Mouse (Mus musculus) heart, postnatal 10 days (tissue): Measurements from ENCODE around the gene Nphp4. TPM values are rescaled to one million over a fixed set of nuclear protein-coding genes. Genes with fewer than 3 reads are reported as not detected.
"Not testable (repeated sequence)": the region's sequence is repeated elsewhere in the genome, so short reads cannot be mapped to it uniquely, and the experiment has no call there.

ENCODE experiments used
- DNase-seq, 2 experiments: peaks; one replicate each; pipeline ENCODE4 v3.0.0; 2021
- intact Hi-C: fragments of 180-260 bp; cut with DNase I; formaldehyde crosslinking; loops from one replicate; pipeline ENCODE4 v1.15.1; 2025
- total RNA-seq, 2 experiments: library from RNA; stranded (reverse); gene quantifications; 2 replicates each; pipeline ENCODE4 v1.2.3; 2021

Nphp4 gene
- total RNA-seq, 2 experiments from 2014 or later: 1.3 to 1.4 TPM

DNA sequence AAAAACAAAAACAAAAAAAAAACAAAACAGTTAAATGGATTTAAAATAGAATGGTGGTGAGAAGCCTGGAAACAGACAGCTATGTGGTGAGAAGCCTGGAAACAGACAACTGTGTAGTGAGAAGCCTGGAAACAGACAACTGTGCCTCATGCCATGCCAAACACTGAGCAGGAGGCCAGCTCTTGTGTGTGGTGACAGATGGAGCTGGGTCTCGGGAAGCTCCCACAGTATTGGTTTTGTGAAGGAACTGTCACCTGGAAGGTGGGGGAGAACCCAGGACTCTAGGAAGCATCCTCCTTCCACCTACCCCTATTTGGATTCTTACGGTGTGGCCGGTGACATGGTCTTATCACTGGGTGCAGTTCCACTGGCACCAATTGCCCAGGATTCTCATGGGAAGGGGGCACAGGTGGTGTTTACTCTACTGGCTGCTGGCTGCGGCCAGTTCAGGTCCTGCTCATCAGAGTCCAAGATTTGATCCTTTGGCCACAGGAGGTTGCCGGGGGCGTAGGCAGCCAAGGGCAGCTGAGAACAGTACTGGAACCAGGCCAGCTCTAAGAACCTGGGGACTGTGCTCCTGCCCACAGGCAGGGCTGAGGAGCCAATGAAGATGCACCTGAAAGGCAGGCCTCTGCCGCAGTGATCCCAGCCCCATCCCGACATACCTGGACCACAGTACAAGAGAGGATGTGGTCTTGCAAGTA is 77.2 kb downstream of the Nphp4 start:
- DNase-seq: no peak
- intact Hi-C loops: no loop called here

DNA sequence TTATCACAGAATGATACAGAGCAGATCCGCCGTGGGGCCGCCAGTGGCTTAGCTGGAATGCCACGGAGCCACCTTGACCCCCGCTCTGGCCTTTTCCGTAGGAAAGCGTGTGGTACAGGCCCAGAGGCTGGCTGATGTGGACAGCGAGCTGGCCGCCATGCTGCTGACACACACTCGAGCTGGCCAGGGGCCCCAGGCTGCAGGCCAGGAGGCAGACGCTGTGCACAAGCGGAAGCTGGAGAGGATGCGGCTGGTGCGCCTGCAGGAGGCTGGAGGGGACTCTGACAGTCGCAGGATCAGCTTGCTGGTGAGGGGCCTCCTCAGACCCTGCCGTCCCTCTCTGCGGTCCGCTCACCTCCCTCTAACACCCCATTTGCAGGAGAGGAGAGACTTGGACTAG is 77.9 kb downstream of the Nphp4 start:
- DNase-seq: peak; percentile 68 to 70
- intact Hi-C loops: no loop called here

DNA sequence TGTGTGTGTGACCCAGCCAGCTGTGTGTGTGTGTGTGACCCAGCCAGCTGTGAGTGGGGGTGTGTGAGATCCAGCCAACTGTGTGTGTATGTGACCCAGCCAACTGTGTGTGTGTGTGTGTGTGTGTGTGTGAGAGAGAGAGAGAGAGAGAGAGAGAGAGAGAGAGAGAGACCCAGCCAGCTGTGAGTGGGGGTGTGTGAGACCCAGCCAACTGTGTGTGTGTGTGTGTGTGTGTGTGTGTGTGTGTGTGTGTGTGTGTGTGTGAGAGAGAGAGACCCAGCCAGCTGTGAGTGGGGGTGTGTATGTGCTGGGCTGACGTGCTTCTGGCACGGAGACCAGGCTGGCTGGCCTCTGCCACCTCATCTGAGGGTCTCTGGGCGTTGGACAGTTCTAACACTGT is 79.3 kb downstream of the Nphp4 start:
- intact Hi-C loops: not testable (repeated sequence)
- peak in 1 of 2 experiments; percentile 20 for DNase-seq

DNA sequence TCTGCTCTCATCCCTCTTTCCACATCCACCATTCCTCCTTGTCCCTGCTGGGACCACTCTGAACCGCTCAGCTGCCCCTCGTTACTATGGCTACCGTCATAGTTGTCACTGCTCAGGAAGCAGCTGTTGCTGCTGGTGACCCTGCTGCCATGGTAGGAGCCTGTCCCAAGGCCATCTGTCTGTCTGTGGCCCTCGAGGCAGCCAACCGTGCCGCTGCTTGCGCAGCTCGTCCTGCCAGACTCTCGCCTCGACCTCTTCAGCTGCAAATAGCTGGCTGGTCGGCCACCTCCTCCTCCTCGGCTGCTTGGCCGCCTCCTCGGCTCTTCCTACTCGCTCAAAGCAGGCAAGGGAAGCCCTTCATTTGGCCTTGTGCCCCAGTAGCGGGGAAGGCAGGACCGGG is 81.7 kb downstream of the Nphp4 start:
- DNase-seq: peak; percentile 26 to 28
- intact Hi-C loops: no loop called here

DNA sequence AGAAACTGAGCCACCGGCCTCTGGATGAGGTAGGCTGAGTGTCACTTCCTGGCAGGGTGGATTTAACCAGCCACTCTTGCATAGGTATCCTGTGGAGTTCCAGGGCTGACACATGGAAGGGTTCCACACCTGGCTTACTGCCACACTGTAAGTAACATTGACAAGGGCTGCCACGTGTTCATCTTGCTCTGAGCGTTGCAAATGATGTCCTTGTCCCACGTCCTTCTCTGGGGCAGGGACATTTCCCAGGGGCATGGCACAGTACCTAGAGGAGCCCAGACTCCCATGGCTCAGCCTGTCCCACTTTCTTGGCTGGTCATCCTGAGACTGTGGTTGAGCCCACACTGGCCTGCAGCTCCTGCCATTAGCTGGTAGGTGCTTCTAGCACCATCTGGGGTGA is 91.5 kb downstream of the Nphp4 start:
- DNase-seq: peak in 1 of 2 experiments; percentile 12

DNA sequence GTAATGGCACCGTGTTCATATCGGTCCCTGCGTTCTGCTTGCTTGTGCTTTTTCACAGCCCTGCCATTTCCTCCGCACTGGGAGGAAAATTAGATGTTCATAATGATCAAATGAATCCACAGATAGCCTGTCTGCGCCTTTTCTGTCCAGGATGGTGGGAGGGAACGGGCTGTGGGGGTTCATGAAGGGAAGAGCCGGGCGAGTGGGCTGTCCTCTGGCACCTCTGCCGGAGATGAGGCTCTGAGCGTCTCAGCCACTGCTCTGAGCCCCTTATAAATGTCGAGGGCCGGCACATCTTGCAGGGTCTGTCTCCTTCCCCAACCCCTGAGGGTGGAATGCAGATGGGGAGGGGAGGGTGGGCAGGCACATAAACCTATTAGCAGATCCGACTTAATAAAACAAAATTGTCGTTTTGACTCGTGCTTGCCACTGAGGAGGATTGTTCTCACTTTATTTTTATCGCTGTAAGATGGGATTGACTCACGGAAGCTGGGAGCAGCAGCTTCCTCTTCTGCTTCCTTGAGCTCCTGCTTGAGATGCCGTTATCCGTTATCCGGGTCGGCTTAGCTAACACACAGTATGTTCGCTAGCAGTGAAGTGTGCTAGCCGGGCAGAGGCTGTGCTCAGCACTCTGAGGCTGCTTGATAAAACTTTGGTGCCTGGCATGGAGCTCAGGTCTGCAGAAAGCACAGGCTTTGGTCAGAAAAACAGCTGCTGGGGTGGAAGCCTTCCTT is 92.3 kb downstream of the Nphp4 start:
- no peak for DNase-seq
- intact Hi-C loops: no loop called here

More for the DNA sequence above, 91.5 kb downstream of the Nphp4 start:
- intact Hi-C loops: no loop called here

DNA sequence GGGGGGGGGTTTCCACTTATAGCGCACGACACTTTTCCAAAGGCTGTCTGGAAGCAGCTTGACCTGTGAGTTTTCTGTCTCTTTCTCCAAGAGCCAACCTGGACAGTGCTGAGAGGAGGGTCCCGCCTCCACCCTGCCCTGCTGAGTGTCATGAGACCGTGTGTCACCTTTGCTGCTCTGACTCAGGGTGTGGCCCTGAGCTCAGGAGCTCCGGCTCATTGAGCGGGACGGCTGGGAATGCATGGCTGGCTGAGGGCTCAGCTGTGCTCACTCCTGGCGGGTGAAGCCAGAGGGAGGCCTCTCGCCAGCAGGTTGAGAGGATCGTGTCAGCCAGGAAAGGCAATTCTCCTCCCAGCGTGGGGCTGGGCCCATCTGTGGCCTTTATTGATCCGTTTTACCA is 97.8 kb downstream of the Nphp4 start:
- intact Hi-C loops: no loop called here
- DNase-seq: no peak

DNA sequence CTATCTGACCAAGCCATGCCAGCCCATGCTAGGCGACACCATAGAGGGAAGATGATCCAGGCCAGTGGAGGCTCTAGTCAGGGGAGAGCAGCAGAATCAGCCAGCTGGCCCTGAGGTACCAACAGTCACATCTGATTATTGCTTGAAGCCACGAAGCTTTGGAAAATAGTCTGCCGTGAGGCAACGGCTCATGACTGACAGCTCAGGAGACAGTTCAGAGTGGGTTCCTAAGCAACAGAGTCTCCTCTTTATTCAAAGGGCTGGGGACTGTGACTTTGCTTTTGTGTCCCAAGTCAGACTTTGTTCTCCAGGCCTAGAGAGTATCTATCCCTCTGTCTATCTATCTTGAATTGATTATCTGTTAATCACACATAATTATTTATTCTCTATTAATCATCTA is 100.3 kb downstream of the Nphp4 start:
- intact Hi-C loops: no loop called here
- no peak for DNase-seq

DNA sequence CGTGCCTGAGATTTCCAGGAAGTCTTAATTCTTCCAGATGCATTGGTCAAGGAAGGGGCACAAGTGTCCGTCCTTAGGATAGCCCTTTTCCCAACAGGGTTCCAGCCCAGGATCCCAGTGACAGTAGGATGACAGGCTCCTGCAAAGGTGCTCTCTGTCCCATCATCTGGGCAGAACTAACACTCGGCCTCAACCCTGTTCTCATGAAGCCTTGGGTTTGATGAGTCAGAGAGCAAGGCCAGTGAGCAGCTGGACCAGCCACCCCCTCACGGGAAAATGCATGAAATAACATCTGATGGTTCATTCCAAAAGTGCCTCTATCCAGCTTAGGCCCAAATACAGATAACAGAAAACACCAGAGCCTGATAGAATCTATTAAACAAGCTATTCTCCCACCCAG is 103.5 kb downstream of the Nphp4 start:
- DNase-seq: no peak
- intact Hi-C loops: no loop called here

DNA sequence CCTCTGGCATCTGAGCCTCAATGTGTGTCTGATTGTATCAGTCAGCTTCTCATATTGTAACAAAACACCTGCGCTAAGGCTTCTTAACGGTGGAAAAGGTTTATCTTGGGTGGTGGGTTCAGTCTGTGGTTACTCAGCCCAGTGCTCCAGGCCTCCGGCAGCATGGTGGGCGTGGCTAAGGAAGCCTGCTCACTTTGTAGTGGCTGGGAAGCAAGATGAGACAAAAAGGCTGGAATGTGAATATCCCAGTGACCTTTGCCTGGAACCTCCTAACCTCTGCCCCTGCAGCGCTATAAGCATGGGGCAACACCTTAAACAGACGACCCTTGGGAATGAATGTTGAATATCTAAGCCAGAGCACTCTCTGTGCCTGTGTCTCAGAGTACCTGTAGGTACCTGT is 105.7 kb downstream of the Nphp4 start:
- intact Hi-C loops: no loop called here
- no peak for DNase-seq

DNA sequence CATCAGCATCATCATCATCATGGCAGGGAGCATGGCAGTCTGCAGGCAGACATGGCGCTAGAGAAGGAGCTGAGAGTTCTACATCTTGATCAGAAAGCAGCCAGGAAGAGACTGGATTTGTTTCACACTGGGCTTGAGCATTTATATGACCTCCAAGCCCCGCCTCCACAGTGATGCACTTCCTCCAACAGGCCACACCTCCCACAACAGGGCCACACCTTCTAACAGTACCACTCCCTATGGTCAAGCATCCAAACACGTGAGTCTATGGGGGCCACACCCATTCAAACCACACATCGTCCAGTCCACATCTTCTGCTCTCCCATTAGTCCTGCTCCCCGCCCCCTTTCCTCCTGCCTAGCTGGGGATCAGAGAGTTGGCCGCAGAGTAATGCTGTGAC is 107.1 kb downstream of the Nphp4 start:
- intact Hi-C loops: no loop called here
- no peak for DNase-seq

DNA sequence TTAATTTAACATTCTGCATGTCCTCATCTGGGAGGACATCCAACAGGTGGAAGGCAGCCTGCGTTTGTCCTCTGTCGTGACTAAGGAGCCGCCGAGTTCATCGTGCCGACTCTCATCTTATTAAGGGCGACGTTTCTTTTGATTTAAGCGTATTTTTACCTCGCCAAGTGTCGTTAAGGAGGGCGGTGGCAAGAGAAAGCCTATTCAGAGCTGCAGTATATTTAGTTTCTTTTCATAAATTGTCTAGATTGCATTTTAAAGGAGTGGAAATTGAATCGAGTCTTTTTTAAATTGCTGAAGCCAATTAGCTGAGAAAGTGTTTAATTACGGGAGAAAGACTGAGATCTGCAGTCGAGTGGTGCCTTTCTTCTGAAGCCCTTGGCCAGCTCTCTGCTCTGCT is 109.0 kb downstream of the Nphp4 start:
- intact Hi-C loops: no loop called here
- no peak for DNase-seq

DNA sequence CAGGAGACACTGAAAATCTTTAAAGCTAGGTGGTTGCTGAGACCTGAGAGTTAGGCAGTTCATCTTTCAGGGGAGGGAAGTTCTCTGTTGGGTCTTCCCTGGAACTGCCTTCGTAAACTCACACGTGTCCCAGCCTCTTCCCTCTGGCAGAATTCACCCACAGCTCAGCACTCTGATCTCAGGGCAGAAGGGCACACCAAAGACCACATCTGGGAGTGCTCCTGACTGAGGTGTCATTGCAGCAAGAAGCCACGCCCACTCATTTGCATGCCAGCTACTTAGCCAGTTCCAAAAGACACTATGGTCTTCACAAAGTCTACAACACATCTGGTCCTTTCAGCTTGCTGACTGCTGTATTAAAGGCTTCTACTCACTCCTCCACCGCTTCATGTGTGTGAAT is 109.7 kb downstream of the Nphp4 start:
- DNase-seq: no peak
- intact Hi-C loops: no loop called here

DNA sequence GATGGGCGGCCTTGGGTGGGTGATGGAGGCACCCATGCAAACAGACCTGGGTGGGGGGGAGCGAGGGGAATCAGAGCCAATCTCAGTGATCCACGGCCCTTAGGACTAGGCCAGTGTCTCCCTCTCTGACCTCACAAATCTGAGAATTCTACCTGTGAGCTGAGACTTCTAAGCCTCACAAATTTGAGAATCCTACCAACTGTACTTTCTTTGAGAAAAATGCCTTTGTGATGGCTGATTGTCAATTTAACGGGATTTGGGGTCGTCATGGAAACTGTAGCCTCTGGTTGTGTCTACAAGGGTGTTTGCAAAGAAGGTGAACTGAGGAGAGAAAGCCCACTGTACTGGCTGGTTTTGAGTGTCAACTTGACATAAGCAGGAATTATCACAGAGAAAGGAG is 127.8 kb downstream of the Nphp4 start:
- no peak for DNase-seq
- intact Hi-C loops: no loop called here

DNA sequence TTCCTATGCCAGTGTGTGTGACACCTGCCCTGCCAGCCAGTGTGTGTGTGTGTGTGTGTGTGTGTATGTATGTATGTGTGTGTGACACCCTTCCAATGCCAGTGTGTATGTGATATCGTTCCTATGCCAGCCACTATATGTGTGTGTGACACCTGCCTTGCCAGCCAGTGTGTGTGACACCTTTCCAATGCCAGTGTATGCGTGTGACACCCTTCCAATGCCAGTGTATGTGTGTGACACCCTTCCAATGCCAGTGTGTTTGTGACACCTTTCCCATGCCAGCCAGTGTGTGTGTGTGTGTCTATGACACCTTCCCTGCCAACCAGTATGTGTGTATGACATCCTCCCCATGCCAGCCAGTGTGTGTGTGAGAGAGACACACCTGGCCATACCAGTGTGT is 132.7 kb downstream of the Nphp4 start:
- intact Hi-C loops: no loop called here
- DNase-seq: no peak

DNA sequence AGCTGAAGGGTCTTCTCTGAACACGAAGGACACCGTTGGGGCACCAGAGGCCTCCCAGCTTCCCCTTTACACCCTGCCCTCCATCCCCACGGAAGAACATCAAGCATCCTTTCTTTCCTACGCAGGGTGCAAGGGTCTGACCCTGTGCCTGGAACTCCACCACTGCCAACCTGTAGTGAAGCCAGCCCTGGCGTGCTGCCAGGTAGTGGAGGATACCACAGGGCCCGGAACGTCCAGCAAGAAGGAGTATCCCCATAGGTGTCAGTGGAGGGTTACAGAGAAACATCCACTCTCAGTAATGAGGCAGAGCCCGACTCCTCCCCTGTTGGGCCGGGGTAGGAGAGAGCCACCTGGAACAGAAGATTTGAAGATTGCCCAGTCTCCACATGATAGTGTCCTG is 133.5 kb downstream of the Nphp4 start:
- DNase-seq: no peak
- intact Hi-C loops: no loop called here

Other genes starting within 250 kb of the Nphp4 start
- gene Gpr153, start 202.5 kb upstream of the Nphp4 start, total RNA-seq: 10 to 100 TPM; 30.2 to 31.3 TPM
- gene Hes3, start 185.0 kb upstream of the Nphp4 start, total RNA-seq: not detected
- 10 to 100 TPM; 27.3 to 33.4 TPM for gene Icmt, start 179.5 kb upstream of the Nphp4 start, total RNA-seq
- 100 to 1,000 TPM in 1 of 2 experiments, 10 to 100 TPM in 1; 95.9 to 112 TPM for gene Rnf207, start 157.7 kb upstream of the Nphp4 start, total RNA-seq
- gene Rpl22, start 151.0 kb upstream of the Nphp4 start, total RNA-seq: 100 to 1,000 TPM; 283 to 290 TPM
- under 1 TPM; 0.05 to 0.17 TPM for gene Chd5, start 138.1 kb upstream of the Nphp4 start, total RNA-seq
- gene Kcnab2, start 1.2 kb downstream of the Nphp4 start, total RNA-seq: 1 to 10 TPM; 2.4 to 2.7 TPM